Mouse (Mus musculus): ENCODE results near the gene Mosmo. TPM values are rescaled to one million over a fixed set of nuclear protein-coding genes. Genes with fewer than 3 reads are reported as not detected.
A peak's percentile ranks its signal among the peaks of the same experiment; 100 is the strongest.
"Not testable (repeated sequence)": the region's sequence is repeated elsewhere in the genome, so short reads cannot be mapped to it uniquely, and the experiment has no call there.

Gene Mosmo
- polyA plus RNA-seq, 1 experiment from 2014 or later: 11.2 TPM

DNA sequence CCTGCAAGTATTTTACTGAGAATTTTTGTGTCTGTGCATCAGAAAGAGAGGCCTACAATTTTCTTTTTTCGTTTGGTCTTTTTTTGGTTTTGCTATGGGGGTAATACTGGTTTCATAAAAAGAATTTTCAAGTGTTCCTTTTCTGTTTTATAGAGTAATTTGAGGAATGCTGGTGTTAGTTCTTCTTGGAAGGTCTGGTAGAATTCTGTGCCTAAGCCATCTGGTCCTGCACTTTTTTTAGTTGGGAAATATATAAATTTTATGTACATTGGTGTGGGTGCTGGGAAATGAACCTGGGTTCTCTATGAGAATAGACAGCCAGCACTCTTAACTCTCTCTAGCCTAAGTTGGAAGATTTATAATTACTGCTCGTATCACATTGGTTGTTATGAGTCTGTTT lies 34.7 kb downstream of the Mosmo start:
- Histone ChIP-seq H3K27ac (replicated peaks) (no peak overlapping the region), H3K36me3 (no peaks in the 10 kb centered on the region), H3K4me3 (replicated peaks) (no peak overlapping the region), H3K4me2 (no peak overlapping the region), H3K9ac (replicated peaks) (no peak overlapping the region), H3K27me3 (replicated peaks) (no peaks in the 10 kb centered on the region), H3K4me1 (no peaks in the 10 kb centered on the region), H3K9me3 (replicated peaks) (no peaks in the 10 kb centered on the region)
- no peak for ATAC-seq (ENCODE audit: low FRiP score)
- WGBS: 92% methylated on average over 2 of the region's 2 CpGs

DNA sequence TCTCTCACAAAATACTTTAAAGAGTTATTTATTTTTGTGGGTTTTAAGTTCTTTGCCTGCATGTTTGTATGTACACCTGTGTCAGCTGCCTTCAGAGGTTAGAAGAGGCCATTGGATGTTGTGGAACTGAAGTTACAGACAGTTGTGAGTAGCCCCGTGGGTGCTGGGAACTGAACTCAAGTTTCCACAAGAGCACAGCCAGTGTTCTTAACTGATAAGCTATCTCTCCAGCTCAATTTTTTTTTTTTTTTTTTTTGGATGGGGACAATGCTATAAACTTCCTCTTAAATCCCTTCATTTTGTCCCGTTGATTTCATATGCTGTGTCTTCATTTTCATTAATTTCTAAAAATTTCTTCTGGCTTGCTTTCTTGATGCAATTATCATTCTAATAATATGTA lies 35.8 kb downstream of the Mosmo start:
- no peak for ATAC-seq (ENCODE audit: low FRiP score)
- H3K36me3 ChIP-seq: no peaks in the 10 kb centered on the region
- H3K27ac ChIP-seq (replicated peaks): no peak overlapping the region
- H3K4me2 ChIP-seq: no peak overlapping the region
- WGBS: 93% methylated on average over 2 of the region's 2 CpGs
- H3K4me3 ChIP-seq (replicated peaks): no peak overlapping the region
- H3K9me3 ChIP-seq (replicated peaks): no peaks in the 10 kb centered on the region
- H3K4me1 ChIP-seq: peaks cover 6% of the 10 kb centered on the region
- H3K9ac ChIP-seq (replicated peaks): no peak overlapping the region
- no peaks in the 10 kb centered on the region for H3K27me3 ChIP-seq (replicated peaks)

DNA sequence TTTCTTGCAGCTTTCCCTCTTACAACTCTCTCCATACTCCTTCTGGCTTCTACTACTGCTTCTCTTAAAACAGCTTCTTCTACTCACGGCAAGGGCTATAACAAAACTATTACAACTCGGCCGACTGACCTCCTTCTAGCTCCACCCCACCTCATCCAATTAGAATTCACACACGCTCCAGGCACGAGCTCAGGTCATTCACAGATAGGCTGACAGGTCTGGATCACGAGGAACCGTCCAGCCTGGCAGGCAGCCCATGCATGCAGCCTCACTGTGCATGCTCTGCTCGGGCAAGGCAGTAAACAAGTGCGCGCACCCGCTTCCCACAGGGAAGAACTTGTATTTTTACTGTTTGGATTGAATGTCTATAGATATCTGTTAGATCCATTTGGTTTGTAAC lies 36.5 kb downstream of the Mosmo start:
- H3K36me3 ChIP-seq; H3K4me3 ChIP-seq (replicated peaks); H3K27me3 ChIP-seq (replicated peaks); H3K27ac ChIP-seq (replicated peaks); H3K4me2 ChIP-seq; H3K9me3 ChIP-seq (replicated peaks); H3K9ac ChIP-seq (replicated peaks); ATAC-seq (ENCODE audit: low FRiP score): not testable (repeated sequence)
- peaks cover 10% of the 10 kb centered on the region for H3K4me1 ChIP-seq
- WGBS: 86% methylated on average over 11 of the region's 11 CpGs

DNA sequence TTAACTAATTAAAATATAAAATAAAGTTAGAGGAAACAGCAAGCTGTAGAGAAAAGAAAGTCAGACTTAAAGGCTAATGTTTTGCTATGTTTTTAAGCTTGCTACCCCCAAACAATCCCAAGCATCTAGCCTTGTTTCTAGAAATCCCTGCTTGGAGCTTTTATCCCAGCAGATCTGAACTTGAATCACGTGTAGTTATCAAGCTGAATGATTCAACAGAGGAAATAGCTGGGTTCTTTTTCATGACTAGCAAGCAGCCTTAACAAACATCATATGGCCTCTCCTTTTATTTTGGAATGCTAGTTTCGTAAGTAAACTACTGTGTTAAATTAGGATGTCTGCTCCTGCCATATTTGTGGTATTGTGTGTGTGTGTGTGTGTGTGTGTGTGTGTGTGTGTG lies 39.8 kb downstream of the Mosmo start:
- no peak overlapping the region for H3K4me2 ChIP-seq
- no peak overlapping the region for H3K4me3 ChIP-seq (replicated peaks)
- H3K27me3 ChIP-seq (replicated peaks): no peaks in the 10 kb centered on the region
- no peak for ATAC-seq (ENCODE audit: low FRiP score)
- no peaks in the 10 kb centered on the region for H3K9me3 ChIP-seq (replicated peaks)
- no peaks in the 10 kb centered on the region for H3K36me3 ChIP-seq
- peaks cover 10% of the 10 kb centered on the region for H3K4me1 ChIP-seq
- H3K27ac ChIP-seq (replicated peaks): no peak overlapping the region
- H3K9ac ChIP-seq (replicated peaks): no peak overlapping the region
- 70% methylated on average over 2 of the region's 2 CpGs for WGBS

DNA sequence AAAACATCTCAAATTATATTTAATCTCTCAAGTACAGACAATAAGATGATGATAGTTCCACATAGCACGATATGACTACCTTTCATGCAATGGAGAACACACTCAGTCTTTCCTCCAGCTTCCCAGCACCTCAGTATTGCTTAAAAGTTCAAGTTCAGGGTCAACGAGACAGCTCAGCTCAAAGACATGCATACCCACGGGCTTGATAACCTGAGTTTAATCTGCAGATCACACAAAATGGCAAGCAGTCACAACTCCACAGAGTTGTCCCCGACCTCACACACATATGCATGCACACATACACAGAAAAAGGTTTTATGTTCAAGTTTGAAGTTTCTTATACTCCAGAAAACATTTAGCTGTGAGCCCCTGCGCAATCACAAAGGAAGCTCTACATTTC lies 43.6 kb downstream of the Mosmo start:
- H3K27me3 ChIP-seq (replicated peaks): no peaks in the 10 kb centered on the region
- no peak overlapping the region for H3K9ac ChIP-seq (replicated peaks)
- H3K4me2 ChIP-seq: no peak overlapping the region
- no peaks in the 10 kb centered on the region for H3K36me3 ChIP-seq
- peaks cover 16% of the 10 kb centered on the region for H3K4me1 ChIP-seq
- ATAC-seq (ENCODE audit: low FRiP score): no peak
- no peak overlapping the region for H3K27ac ChIP-seq (replicated peaks)
- H3K9me3 ChIP-seq (replicated peaks): no peaks in the 10 kb centered on the region
- no peak overlapping the region for H3K4me3 ChIP-seq (replicated peaks)
- 92% methylated on average over 5 of the region's 5 CpGs for WGBS

DNA sequence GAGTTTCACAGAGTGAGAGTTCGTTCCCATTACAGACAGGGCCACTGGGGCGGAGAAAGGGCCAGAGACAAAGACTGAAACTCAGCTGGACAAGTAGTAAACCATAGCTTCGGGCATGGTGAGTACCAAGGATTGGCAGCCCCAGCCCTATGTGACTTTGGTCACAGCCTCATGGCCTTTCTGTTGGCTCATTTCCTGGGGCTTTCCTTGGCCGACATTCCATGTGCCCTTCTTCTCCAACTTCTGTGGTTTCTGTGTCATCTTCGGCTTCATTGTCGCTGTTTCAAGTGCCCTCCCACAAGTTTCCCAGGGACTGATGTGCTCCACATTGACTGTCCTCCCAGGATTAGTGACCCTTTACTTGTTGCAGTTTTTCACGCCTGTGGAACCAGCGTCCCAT lies 44.0 kb downstream of the Mosmo start:
- Histone ChIP-seq H3K36me3 (0 out of 2 replicates have a peak, but pooled peaks cover 3% of the 10 kb centered on the region), H3K27ac (replicated peaks) (no peak overlapping the region), H3K27me3 (replicated peaks) (no peaks in the 10 kb centered on the region), H3K4me3 (replicated peaks) (no peak overlapping the region), H3K9ac (replicated peaks) (no peak overlapping the region), H3K9me3 (replicated peaks) (no peaks in the 10 kb centered on the region), H3K4me1 (peaks cover 16% of the 10 kb centered on the region), H3K4me2 (no peak overlapping the region)
- no peak for ATAC-seq (ENCODE audit: low FRiP score)
- WGBS: 77% methylated on average over 8 of the region's 8 CpGs

DNA sequence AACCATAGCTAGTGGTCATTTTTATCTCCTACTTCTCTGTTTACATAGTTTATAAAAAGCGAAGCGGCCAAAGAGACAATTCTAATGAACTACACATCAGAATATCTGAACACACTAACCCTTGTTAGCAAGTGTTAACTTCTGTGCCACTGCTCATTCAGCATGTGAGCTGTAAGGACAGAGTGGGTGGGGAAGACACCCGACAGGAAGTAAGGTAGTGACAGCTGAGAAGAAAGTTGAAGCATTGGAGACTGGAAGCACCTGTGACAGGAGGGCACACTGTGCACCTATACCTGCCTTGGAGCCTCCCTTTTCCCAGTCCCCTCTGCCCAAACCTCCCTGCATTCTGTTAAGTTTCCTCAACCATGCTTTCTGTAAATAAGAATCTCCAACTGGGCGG lies 44.6 kb downstream of the Mosmo start:
- Histone ChIP-seq H3K9me3 (replicated peaks) (no peaks in the 10 kb centered on the region), H3K4me3 (replicated peaks) (no peak overlapping the region), H3K9ac (replicated peaks) (no peak overlapping the region), H3K27ac (replicated peaks) (no peak overlapping the region), H3K4me2 (no peak overlapping the region), H3K36me3 (0 out of 2 replicates have a peak, but pooled peaks cover 3% of the 10 kb centered on the region), H3K27me3 (replicated peaks) (no peaks in the 10 kb centered on the region), H3K4me1 (peaks cover 16% of the 10 kb centered on the region)
- 90% methylated on average over 4 of the region's 4 CpGs for WGBS
- no peak for ATAC-seq (ENCODE audit: low FRiP score)

DNA sequence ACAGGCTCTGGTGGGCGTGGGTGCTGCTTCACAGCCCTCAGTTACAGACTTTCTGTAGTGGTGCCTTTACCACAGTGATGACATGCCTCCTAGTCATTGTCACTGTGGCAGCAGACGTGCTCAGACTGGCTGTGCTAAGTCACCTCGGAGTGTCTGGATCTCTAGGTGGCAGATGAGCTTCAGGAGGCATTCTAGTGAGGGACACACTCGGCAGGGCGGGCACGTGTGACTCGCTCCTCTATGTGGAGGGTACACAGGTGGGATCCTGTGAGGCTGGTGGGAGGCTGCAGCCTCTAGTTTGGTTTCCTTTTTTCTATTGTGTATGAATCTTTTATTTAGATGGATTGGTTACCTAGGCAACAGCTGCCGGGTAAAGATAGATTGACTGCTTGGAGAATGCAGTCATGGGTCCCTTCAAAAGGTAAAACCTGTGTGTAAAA lies 45.4 kb downstream of the Mosmo start:
- 51% methylated on average over 8 of the region's 8 CpGs for WGBS

DNA sequence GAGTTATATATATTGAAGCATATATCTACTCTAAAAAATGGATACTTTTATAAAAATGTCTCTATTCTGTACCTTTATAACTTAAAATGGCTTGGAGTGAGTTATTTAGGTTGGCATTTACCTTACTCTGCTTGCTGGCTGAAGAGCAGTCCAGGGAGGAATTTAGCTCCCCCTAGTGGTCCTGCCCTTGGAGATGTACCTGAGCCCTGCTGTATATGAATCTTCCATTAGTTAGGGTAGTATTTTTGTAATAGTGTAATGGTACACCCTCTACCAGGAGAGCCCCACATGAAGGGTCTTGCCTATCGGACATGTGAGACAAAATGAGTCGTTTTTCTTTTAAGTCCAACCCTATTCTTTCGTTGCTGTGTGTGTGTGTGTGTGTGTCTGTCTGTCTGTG lies 50.2 kb downstream of the Mosmo start:
- 91% methylated on average over 3 of the region's 3 CpGs for WGBS
- Histone ChIP-seq H3K27ac (replicated peaks) (no peak overlapping the region), H3K9ac (replicated peaks) (no peak overlapping the region), H3K27me3 (replicated peaks) (no peaks in the 10 kb centered on the region), H3K9me3 (replicated peaks) (no peaks in the 10 kb centered on the region), H3K36me3 (peaks cover 15% of the 10 kb centered on the region), H3K4me3 (replicated peaks) (no peak overlapping the region), H3K4me1 (peaks cover 5% of the 10 kb centered on the region; the same call in 1 of the 2 replicates), H3K4me2 (no peak overlapping the region)
- ATAC-seq (ENCODE audit: low FRiP score): no peak

More for the DNA sequence above, 45.4 kb downstream of the Mosmo start:
- Histone ChIP-seq H3K9me3 (replicated peaks) (no peaks in the 10 kb centered on the region), H3K9ac (replicated peaks) (no peak overlapping the region), H3K4me2 (no peak overlapping the region), H3K4me3 (replicated peaks) (no peak overlapping the region), H3K36me3 (peaks cover 5% of the 10 kb centered on the region; the same call in 1 of the 2 replicates), H3K27ac (replicated peaks) (0 out of 2 replicates have a peak overlapping the region, but pooled peaks have one; percentile 33), H3K27me3 (replicated peaks) (no peaks in the 10 kb centered on the region), H3K4me1 (peaks cover 14% of the 10 kb centered on the region)
- 0 out of 2 replicates have a peak, but pooled peaks have one; percentile 41 for ATAC-seq (ENCODE audit: low FRiP score)

DNA sequence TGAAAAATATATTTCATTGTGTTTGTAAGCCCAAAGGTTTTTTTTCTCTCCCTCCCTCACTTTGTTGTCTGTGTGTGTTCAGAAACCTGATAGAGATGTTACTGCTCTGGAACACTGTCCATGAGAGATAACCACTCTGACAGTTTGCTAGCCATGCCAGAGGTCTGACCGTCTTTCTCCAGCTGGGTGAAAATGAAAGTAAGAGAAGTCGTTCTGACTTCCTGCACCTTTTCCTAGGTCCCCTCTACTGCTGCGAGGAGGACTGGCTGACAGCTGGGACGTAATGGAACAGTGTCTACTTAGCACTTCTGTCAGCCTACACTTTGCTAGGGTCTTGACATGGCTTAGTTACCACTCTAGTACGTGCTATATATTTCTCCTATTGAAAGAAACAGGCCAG lies 52.2 kb downstream of the Mosmo start:
- no peaks in the 10 kb centered on the region for H3K9me3 ChIP-seq (replicated peaks)
- WGBS: 87% methylated on average over 5 of the region's 5 CpGs
- H3K36me3 ChIP-seq: peaks cover 15% of the 10 kb centered on the region
- H3K27ac ChIP-seq (replicated peaks): no peak overlapping the region
- no peak overlapping the region for H3K4me3 ChIP-seq (replicated peaks)
- H3K9ac ChIP-seq (replicated peaks): no peak overlapping the region
- H3K4me2 ChIP-seq: no peak overlapping the region
- H3K4me1 ChIP-seq: no peaks in the 10 kb centered on the region
- no peaks in the 10 kb centered on the region for H3K27me3 ChIP-seq (replicated peaks)
- ATAC-seq (ENCODE audit: low FRiP score): no peak

DNA sequence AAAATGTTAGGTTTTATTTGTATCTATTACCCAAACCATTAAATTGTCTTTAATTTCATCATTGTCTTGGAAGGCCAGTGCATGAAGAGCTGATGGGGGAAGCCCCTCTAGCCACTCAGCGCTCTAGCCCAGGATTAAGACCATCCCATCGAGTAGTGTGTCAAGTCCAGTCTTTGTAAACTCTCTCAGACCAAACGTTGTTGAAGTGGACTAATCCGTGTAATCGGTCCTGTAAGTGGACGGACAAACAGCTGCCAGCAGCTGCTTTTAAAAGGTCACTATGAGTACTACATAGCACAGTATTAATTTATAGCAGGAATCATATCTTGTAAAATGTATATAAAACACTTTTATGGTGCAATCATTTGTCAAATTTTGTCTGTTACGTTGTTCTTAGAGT lies 55.5 kb downstream of the Mosmo start:
- Histone ChIP-seq H3K9me3 (replicated peaks) (no peaks in the 10 kb centered on the region), H3K4me3 (replicated peaks) (no peak overlapping the region), H3K4me2 (no peak overlapping the region), H3K27ac (replicated peaks) (no peak overlapping the region), H3K36me3 (peaks cover 9% of the 10 kb centered on the region), H3K4me1 (no peaks in the 10 kb centered on the region), H3K27me3 (replicated peaks) (no peaks in the 10 kb centered on the region), H3K9ac (replicated peaks) (no peak overlapping the region)
- no peak for ATAC-seq (ENCODE audit: low FRiP score)
- WGBS: 90% methylated on average over 7 of the region's 7 CpGs

DNA sequence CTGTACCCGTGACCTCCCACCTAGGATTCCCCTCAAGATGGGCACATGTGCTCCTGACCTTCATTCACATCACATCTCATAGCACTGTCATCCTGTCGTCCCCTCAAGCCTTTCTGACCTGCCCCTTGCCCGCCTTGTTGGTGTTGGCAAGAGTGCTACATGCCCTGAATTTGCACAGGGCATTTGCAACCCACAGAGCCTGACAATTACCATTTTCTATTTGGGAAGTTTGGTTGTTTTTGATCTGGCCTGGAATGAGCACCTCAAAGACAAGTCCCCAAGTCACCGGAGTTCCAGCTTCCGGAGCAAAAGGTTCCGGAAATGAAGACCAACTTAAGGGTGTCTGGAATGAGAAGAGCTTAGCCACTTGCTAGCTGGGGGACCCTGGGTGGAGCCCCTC lies 61.6 kb downstream of the Mosmo start, which contains the start of gene Vwa3a:
Gene Vwa3a (plus strand): TSS at position 301 of the 400 bp plus-strand sequence.
- H3K27ac ChIP-seq (replicated peaks): no peak within 1 kb of the TSS
- no peak within 1 kb of the TSS for H3K4me3 ChIP-seq (replicated peaks)
- H3K36me3 ChIP-seq: no peaks in the 10 kb centered on the region
- no peak within 1 kb of the TSS for H3K9ac ChIP-seq (replicated peaks)
- no peaks in the 10 kb centered on the region for H3K9me3 ChIP-seq (replicated peaks)
- no peaks in the 10 kb centered on the region for H3K27me3 ChIP-seq (replicated peaks)
- 78% methylated on average over 6 of the region's 6 CpGs for WGBS
- H3K4me1 ChIP-seq: peaks cover 5% of the 10 kb centered on the region; the same call in 1 of the 2 replicates
- ATAC-seq (ENCODE audit: low FRiP score): no peak
- no peak within 1 kb of the TSS for H3K4me2 ChIP-seq

All from neural tube, embryonic 15.5 days (tissue).